Mouse (Mus musculus): Measurements from ENCODE around the gene Lrrfip2. TPM values are rescaled to one million over a fixed set of nuclear protein-coding genes. Genes with fewer than 3 reads are reported as not detected.

The Lrrfip2 gene
- polyA plus RNA-seq (2017; shearing (Covaris generic)), result 10 to 100 TPM; 34.5 to 43.2 TPM

GRCm38 (mm10) chr9:111117126-111117642 lies at the start of gene Lrrfip2:
TSS of gene Lrrfip2 (plus strand) at chr9:111117592.

GRCm38 (mm10) chr9:111271434-111272160 lies 154.2 kb downstream of the Lrrfip2 start, which contains the start of the genes Mlh1 and Epm2aip1:
TSS of gene Mlh1 (minus strand) at chr9:111271791.
TSS of gene Epm2aip1 (plus strand) at chr9:111271929.

Other genes with a start within 250 kb of the Lrrfip2 start
- 10 to 100 TPM; 26.1 to 71.3 TPM for gene Als2cl, start 237.7 kb upstream of the Lrrfip2 start, polyA plus RNA-seq (2017; shearing (Covaris generic))
- gene Tmie, start 237.5 kb upstream of the Lrrfip2 start, polyA plus RNA-seq (2017; shearing (Covaris generic)), result 10 to 100 TPM in 1 of 2 experiments, 1 to 10 TPM in 1; 6.9 to 19.3 TPM
- gene Fam240a, start 200.7 kb upstream of the Lrrfip2 start, polyA plus RNA-seq (2017; shearing (Covaris generic)), result under 1 TPM in 1 of 2 experiments, not detected in 1; 0.81 TPM
- gene Tdgf1, start 171.4 kb upstream of the Lrrfip2 start, polyA plus RNA-seq (2017; shearing (Covaris generic)), result 1 to 10 TPM in 1 of 2 experiments, under 1 TPM in 1; 0.45 to 4.4 TPM
- under 1 TPM; 0.17 to 0.19 TPM for gene Lrrc2, start 166.0 kb upstream of the Lrrfip2 start, polyA plus RNA-seq (2017; shearing (Covaris generic))
- not detected for gene Rtp3, start 127.0 kb upstream of the Lrrfip2 start, polyA plus RNA-seq (2017; shearing (Covaris generic))
- under 1 TPM in 1 of 2 experiments, not detected in 1; 0.65 TPM for gene Ltf, start 98.3 kb upstream of the Lrrfip2 start, polyA plus RNA-seq (2017; shearing (Covaris generic))
- gene Ccrl2, start 60.1 kb upstream of the Lrrfip2 start, polyA plus RNA-seq (2017; shearing (Covaris generic)), result 10 to 100 TPM; 17.8 to 21.3 TPM
- gene Mlh1, start 154.2 kb downstream of the Lrrfip2 start, polyA plus RNA-seq (2017; shearing (Covaris generic)), result 10 to 100 TPM; 45.8 to 58.2 TPM
- 10 to 100 TPM; 16.7 to 25.0 TPM for gene Epm2aip1, start 154.3 kb downstream of the Lrrfip2 start, polyA plus RNA-seq (2017; shearing (Covaris generic))
- gene Trank1, start 194.1 kb downstream of the Lrrfip2 start, polyA plus RNA-seq (2017; shearing (Covaris generic)), result under 1 TPM; 0.67 to 0.90 TPM